Mouse (Mus musculus) right cerebral cortex, postnatal 36 days (tissue): ENCODE measurements around the gene Adgrg2.

Source experiments
- DNase-seq, 2 experiments: peaks; one replicate each; pipeline ENCODE4 v3.0.0; 2022; ENCODE audit warnings: low spot score in 2 of 2, mixed read lengths in 1 of 2

Adgrg2 gene

DNA sequence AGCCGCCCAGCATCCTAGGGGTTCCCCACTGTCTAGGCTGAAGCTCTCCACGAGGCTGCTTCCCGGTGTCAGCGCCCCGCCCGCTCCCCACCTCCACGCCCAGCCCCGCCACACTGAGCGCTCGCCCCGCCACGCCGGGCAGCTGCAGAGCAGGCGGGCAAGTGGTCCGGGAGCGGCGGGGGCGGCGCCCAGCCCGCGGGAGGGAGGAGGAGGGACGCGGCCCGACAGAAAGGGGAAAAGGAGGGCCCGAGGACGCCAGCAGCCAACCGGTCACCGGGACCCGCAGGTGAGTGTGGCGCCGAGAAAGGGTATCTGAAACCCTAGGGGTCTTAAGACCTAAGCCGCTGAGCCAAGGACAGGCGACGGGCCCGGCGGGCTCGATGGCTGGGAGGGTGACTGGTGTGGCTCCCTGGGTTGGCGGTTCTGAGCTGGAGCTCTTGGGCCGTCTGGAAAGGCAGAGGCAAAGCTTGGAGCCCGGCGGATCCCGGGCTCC lies at the start of gene Adgrg2:
Gene Adgrg2 (plus strand): TSS at position 227 of the 493 bp plus-strand sequence.
- peak in 1 of 2 experiments; percentile 2 for DNase-seq

DNA sequence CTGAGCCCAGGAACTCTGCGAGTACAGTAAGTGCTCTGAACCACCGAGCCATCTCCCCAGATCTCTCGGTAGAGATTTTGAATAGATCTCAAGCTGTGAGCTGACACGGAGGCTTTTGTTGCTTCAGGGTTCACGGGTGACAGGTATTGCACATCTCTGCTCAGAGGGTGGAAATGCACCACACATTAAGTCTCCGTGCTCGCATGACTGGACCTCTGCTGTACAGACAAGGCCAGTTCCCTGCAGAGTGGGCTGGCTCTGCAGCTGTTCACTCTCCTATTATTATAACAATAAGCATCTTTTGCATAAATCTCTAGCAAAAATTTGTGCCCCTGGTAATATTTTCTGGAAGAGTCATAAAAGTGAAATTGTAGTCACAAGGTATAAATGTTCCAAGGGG lies 39.5 kb upstream of the Adgrg2 start:
- no peak for DNase-seq

DNA sequence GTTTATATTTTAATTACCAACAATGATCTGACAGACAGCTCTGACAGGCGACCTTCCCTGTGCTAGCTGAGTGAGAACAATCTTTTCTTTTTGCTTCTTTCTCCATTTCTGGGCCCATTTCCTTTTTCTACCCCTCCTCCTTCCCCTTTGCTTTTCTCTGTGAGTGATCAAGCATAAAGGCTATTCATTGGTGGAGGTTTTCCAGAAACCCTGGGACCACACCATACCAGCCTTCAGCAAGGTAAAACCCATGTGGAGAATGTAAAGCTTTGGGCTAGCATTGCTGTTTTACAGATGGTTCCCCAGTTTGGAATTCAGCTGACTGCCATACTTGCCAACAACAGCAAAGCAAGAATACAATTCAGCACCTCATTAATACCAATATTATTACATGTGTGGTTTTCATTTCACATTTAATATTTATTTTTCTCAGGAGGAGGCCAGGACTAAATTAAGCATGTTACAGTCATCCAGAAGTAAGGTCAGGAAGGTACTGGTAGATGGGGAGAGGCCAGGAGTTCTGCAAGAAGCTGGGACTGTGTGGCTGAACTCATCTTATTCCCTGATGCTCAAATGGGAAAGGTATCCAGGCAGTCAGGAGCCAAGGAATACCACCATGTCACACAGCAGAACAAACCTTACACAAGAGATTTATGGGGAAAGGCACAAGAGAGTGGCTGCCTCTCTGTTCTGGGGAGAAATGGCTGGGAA lies 38.4 kb upstream of the Adgrg2 start:
- no peak for DNase-seq

DNA sequence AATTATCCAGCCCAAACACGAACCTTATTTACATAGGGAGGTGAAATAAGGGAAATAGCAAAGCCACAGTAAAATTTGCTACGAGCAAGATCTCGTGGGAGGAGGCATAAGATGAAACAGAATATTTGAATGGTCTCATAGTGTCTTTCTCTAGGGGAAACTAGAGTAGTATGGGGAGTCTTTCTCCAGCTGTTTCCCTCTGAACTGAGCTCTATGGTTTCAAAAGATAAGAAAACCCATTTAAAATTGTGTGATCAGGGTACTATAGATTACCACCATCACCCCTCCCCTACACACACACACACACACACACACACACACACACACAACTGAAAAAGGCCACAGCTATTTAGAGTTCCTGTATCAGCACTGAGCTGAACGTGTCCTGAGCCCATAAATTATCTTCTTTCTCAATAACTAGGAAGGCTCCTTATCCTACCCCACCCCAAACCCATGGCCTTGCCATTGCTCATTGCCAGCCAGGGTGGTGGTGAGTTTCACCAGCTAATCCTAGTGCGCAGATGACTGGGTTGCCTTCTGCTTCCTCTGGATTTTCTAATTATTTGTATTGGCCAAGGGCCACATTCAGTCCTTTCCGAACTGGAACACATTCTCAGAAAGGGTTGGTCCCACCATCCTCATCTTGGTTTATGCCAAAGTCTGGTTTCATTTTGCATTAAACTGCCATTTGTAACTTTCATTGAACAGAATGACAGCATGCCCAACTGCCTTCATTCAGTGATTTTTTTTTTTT lies 5.6 kb upstream of the Adgrg2 start:
- DNase-seq: no peak

DNA sequence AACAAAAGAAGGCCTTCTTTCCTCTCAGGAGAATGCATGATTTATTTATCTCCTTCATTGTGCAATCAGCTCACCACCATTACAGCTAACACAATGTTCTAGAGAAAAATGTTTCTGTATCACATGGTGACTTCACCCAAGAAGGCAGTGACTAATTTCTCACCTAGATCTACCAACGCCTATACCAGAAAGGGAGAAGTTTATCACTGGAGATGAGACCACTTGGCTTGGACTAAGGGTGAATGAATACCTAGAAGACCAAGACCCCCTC lies 5.1 kb upstream of the Adgrg2 start:
- no peak for DNase-seq

DNA sequence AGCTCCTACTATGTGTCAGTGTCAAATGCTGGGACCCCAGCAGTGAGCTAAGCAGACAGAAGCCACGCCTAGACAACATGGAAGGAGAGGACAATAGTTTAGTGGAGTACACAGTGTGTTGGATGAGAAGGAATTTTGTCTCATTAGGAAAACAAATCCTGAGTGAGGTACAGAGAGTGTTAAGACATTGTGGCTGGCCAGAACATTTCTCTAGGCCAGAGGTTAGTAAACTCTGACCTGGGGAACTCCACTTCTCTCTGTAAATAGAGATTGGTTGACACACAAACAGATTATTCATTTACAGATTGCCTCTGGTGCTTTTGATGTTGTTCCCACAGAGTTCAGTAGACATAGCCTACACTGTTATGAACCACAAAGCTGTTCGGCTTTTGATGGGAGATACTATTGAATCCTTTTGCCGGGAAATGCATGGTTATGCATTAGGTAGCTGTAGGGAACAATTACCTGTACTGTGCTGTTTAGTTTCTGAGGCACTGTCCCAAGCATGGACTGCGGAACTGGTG lies 22.5 kb downstream of the Adgrg2 start:
- no peak for DNase-seq

DNA sequence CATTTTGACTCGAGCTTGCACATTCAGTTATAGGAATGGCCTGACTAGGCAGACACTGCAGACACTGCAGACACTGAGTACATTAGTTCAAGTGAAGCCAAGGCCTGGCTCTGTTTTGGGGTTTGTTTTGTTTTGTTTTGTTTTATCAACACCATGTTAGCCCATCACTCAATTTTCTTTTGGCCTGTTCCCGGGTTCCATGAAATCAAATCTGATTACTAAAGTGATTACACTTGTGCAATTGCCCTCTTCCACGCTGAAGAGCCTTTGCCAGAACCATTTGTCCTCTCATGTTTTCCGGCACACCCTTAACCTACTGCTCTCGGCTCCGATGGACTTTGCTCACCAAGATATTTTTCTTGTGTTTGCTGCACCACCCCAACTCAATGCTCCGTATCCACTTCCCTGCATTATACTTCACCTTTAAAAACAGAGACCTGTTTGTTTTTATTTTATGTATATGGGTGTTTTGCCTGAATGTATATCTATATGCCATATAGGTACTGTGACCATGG lies 23.4 kb downstream of the Adgrg2 start:
- DNase-seq: no peak

DNA sequence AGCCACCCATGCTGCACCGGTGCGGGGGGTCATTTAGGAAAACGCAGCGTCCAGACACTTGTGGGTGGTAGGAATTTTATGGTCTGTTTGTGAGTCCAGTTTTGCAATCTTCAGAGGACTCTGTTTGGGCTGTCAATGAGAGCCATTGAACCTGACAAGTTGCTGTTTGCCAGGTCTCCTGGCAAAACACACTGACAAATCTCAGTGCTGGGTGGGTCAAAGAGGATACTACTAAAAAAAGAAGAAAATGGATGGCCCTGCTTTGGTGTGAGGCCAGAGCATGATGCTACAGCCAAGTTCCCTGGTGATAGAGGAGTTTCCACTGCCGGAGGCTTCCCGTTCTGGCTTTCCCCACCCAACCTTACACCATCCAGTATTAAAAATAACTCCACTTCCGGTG lies 27.9 kb downstream of the Adgrg2 start:
- DNase-seq: no peak

DNA sequence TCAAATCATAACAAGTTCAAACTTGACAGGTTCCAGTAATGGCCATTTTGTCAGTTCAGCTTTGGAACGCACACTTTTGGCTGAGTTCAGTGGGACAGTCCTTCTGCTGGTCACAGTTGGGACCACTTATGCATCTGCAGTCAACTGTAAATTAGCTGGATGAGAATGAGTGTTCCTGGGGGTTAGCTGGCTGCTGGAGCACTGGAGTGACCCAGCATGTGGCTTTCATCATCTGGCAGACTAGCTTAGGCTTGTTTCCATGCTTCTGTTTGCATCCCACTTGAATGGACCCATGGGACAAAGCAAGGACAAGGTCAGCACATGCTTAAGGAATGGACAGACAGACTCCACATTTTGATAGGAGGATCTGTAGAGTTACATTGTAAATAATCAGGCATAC lies 33.2 kb downstream of the Adgrg2 start:
- DNase-seq: no peak

DNA sequence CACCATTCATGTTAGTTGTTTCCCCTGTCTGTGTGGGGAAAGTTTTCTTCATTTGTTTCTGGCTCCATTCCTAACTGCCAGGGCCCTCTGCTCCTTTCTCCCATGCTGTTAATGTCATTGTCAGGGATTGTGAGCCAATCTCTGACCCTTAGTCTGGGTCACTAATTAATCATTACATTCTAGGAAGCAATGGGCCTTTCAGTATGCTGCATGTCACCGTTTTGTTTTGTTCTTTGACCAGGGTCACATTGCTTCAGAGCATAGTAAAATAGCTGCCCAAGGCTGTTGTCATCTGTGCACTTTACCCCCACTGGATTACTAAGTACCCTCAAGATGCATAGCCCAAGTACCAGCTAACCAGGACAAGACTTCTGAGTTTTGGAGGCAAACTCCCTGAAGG lies 36.0 kb downstream of the Adgrg2 start:
- no peak for DNase-seq

DNA sequence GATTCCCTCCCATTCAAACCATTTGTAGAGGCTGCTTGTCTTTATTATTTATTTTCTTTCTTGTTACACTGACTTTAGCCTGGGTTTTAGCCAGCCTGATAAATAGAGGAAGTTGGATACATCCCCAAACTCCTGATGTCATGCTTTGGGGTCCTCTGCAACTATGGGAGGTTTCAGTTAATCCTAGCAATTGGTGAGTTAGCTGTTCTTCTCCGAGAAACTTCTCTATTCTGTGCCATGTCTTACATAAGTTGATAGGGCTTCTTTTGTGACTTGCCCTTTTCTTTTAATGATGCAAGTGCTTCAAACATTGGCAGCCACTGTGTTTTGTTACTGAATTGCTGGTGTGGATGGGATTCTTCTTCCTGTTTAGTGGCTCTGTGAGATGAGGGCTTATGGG lies 36.4 kb downstream of the Adgrg2 start:
- DNase-seq: no peak

DNA sequence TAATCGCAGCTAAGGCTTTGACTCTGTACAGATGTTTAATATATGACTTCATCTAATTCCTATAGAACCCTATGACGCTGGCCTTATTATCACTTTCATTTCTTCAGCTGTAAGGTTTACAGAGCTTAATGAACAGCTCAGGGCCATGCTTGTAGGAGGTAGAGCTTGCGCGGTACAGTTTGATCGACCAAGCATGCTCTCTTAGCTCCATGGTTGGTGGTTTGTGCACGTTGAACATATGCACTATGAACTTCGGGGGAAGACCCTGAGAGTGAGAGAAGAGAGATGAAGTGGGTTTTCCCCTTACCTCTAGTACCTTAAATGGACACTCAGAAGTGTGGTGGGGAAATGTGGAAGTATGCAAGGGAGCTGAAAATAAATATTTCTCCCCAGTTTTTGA lies 41.7 kb downstream of the Adgrg2 start:
- DNase-seq: no peak

DNA sequence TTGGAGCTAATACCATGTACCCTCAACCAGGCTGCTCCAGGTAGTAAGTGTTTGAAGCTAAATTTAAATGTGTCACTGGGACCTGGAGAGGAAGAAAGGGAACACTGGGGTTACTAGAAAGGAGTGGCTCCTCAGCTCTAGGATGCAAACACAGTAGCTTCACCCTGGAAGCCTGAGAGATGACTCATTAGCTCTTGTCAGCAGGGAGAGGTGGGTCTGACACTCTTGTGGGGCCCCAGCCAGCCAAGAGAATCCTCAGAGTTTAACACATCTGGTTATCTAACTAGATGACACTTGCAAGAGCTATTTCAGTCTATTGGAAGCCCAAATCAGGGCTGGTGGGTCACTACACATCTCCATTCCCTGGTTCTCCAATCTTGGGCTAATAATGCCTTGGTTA lies 50.8 kb downstream of the Adgrg2 start:
- no peak for DNase-seq

DNA sequence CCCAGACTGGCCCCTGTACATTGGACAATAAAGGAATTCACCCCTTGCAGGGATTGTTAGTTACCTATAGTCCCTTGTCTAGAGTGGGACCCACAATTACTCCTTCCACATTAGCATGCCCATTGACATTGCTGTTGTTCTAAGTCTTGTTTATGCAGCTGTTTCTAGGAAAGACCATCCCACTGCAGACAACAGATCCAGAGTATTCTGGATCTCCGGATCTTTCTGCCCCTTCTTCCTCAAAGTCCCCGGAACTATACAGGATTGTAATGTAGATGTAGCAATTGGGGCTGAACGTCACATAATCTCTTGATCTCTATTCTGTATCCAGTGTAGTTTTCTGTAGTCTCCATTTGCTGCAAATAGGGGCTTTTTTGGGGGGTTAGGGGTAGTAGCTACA lies 57.9 kb downstream of the Adgrg2 start:
- DNase-seq: no peak

DNA sequence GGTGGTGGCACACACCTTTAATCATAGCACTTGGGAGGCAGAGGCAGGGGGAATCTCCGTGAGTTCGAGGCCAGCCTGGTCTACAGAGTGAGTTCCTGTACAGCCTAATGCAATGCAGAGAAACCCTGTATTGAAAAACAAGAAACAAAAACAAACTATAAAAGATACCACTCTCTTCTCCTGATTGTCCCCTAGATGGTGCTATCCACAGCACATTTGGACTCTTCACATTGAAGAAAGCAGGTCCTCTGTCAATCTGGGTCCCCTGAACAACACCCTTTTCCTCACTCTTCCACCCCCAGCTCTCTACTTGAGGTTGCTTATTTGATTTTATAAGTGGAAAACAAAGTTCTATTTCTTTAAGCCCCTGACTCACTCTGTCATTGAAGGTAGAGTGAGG lies 58.9 kb downstream of the Adgrg2 start:
- DNase-seq: no peak

DNA sequence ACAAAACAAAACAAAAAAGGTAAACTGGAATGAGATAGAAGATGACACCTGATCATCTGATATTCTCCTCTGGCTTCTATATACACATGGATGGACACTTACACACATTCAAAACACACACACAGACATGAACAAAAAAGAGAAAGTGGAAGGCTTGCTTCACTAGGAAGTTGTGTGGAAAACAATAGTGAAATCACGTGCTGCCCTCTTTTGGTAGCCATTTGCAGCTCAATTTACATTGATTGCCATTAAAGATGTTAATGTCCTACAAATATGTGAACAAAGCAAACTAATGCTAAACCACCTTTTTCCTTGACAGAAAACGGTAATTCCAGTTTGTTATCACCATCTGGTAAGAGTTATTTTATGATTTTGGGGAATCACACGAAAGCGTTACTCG lies 65.2 kb downstream of the Adgrg2 start:
- no peak for DNase-seq

DNA sequence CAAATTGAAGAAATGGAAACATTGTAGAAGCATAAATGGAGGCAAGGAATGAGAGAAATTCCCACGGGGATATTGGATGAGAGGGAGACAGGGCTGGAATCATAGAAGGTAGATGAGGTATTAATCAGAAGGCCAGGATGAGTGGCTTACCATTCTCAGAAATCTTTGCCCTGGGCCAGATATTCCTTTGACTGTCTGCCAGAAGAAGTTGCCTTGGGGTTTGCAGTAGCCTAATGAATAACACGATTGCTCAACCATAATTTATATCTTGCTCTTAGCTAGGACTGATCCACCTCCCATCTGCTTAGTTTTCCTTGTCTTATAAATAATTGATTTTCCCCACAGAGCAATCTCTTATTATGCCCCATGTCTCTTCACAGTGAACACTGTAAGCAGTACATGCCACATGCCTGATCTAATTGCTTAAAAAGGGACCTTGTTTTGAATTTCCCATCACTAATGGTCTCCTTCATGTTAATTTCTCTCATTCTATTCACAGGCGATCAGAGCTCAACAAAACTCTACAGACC lies 80.8 kb downstream of the Adgrg2 start:
- no peak for DNase-seq

DNA sequence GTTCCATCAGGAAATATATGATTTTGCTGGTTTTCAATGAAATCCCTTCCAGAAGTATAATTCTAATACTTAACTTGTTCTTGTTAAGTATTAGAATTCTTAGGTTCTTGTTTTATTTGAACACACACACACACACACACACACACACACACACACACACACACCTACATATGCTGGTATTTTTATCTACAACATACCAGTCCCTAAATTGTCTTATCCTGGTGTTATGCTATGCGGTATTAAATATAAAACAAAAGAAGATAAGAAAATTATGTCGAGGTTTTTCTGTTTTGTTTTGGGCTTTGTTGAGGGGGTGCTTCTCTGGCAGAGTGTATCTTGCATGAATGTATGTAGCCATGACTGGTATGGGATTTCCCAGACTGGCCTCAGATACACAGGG lies 99.3 kb downstream of the Adgrg2 start:
- no peak for DNase-seq

DNA sequence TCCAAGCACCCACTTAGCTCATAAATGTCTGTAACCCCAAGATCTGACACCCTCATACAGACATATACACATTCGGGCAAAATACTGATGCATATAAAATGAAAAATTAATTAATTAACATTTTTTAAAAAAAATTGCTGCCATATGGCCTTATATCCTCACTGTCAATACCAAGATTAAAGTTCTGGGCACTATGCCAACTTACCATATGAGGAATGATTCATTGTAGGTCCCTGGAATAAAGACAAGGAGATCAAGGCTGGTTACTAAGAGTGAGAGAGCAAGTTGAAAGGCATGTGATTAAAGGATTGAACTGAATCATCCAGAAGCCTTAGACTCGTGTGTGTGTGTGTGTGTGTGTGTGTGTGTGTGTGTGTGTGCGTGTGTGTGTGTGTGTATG lies 103.8 kb downstream of the Adgrg2 start:
- no peak for DNase-seq

DNA sequence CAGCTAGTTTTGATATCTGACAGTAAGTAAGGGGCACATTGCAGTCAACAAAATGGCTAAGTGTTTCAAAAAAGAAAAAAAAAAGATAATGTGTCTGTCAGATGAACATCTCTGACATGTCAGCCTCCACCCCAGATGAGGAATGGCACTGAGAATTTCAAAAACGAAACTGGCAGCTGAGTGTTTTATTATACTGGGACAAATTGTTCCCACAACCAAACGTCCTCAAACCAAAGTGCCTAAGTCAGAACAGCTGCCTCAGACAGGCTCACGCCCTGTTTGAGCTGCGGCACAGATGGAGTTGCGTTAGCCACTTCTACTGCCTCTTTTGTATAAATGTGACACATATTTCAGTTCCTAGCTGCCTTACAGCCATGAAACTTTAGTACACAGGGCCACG lies 104.4 kb downstream of the Adgrg2 start:
- no peak for DNase-seq

DNA sequence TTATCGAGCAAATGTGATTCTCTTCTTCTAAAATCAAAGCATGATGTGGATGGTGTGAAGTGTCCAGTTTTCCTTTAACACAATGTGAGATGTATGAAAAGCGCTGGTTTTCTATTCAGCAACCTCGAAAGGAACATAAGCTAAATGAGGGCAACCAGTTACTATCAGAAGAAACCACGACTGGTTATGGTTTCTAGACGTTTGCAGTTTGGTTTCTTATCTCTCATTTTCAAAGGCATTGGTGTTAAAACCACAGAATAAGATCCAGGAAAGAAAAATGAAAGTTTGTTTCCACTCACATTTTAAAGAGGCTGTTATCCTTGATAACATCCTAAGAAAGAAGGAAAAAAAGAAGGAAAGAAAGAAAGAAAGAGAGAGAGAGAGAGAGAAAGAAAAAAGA lies 106.0 kb downstream of the Adgrg2 start:
- DNase-seq: no peak

DNA sequence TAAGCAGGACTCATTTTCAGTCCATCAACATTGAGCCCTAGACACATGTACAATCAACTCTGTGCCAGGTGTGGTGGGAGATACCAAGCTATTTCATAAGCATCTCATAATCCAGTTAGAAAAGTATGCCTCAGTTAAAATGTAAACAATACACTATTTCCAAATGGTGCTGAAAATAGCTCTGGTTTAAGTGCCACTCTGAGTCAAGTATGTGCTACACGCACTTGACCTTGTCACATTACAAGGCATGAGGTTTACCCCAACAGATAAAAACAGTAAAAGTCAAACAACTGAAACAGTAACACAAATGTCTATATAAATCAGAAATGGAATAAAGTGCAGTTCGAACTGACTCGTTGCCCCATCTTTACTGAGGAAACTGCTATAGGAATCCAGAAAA lies 110.6 kb downstream of the Adgrg2 start:
- no peak for DNase-seq

DNA sequence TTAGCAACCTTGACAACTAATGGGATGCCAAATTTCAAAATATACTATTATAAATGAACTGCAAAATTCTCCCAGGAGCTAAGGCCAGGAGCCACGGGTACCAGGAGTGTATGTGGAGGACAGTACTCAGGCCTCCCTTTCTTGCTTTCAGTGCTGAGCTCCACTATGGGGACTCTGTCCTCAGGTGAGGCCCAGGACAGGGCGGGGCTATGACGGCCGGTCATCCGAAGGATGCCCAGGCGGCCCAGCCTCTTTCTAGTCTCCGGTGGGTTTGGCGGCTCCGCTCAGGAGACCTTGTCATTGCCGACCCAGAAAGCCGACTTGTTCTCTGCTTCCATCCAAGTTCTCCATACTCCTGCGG lies 111.2 kb downstream of the Adgrg2 start:
- DNase-seq: no peak
